Mouse (Mus musculus): Measurements from ENCODE around the gene Gm17622. TPM values are rescaled to one million over a fixed set of nuclear protein-coding genes. Genes with fewer than 3 reads are reported as not detected.

Gene Gm17622
- polyA plus RNA-seq, 1 experiment, result not detected

GRCm38 (mm10) chr13:96457566-96457965, 33.0 kb upstream of the Gm17622 start:
- H3K27me3 ChIP-seq (ENCODE audit: control insufficient read depth, insufficient read depth, low read length), result no peaks in the 10 kb centered on the region
- no peak for TF ChIP-seq CTCF (IDR thresholded peaks at IDR 0.05; ENCODE audit: borderline replicate concordance, control insufficient read depth, extremely low read depth, insufficient read depth, low read length, poor library complexity)
- no peak for TF ChIP-seq POLR2A (IDR thresholded peaks at IDR 0.05; ENCODE audit: control insufficient read depth, extremely low read depth, insufficient read depth, low read length, poor library complexity)
- no peak overlapping the region for H3K27ac ChIP-seq (ENCODE audit: control insufficient read depth, insufficient read depth, low read length)
- no peaks in the 10 kb centered on the region for H3K36me3 ChIP-seq (ENCODE audit: control insufficient read depth, insufficient read depth, low read length)
- H3K4me3 ChIP-seq (ENCODE audit: control insufficient read depth, insufficient read depth, low read length), result no peak overlapping the region
- H3K4me1 ChIP-seq (replicated peaks; ENCODE audit: control insufficient read depth, insufficient read depth, low read length), result no peaks in the 10 kb centered on the region
- 98% methylated on average over 5 of the region's 5 CpGs for WGBS
- DNase-seq, result no peak

- TF ChIP-seq CTCF (IDR thresholded peaks at IDR 0.05; ENCODE audit: borderline replicate concordance, control insufficient read depth, extremely low read depth, insufficient read depth, low read length, poor library complexity) (no peak), POLR2A (IDR thresholded peaks at IDR 0.05; ENCODE audit: control insufficient read depth, extremely low read depth, insufficient read depth, low read length, poor library complexity) (no peak)
- no peaks in the 10 kb centered on the region for H3K36me3 ChIP-seq (ENCODE audit: control insufficient read depth, insufficient read depth, low read length)
- H3K4me3 ChIP-seq (ENCODE audit: control insufficient read depth, insufficient read depth, low read length), result no peak overlapping the region
- no peak for DNase-seq
- no peaks in the 10 kb centered on the region for H3K4me1 ChIP-seq (replicated peaks; ENCODE audit: control insufficient read depth, insufficient read depth, low read length)
- H3K27me3 ChIP-seq (ENCODE audit: control insufficient read depth, insufficient read depth, low read length), result no peaks in the 10 kb centered on the region
- 95% methylated on average over 5 of the region's 5 CpGs for WGBS
- H3K27ac ChIP-seq (ENCODE audit: control insufficient read depth, insufficient read depth, low read length), result no peak overlapping the region
These were observed 32.5 kb upstream of the Gm17622 start for GRCm38 (mm10) chr13:96458018-96458417.

GRCm38 (mm10) chr13:96458606-96459005, 31.9 kb upstream of the Gm17622 start:
- no peak for TF ChIP-seq CTCF (IDR thresholded peaks at IDR 0.05; ENCODE audit: borderline replicate concordance, control insufficient read depth, extremely low read depth, insufficient read depth, low read length, poor library complexity)
- no peak for TF ChIP-seq POLR2A (IDR thresholded peaks at IDR 0.05; ENCODE audit: control insufficient read depth, extremely low read depth, insufficient read depth, low read length, poor library complexity)
- H3K27ac ChIP-seq (ENCODE audit: control insufficient read depth, insufficient read depth, low read length), result no peak overlapping the region
- whole genome bisulfite sequencing, result 92% methylated on average over 4 of the region's 4 CpGs
- no peaks in the 10 kb centered on the region for H3K27me3 ChIP-seq (ENCODE audit: control insufficient read depth, insufficient read depth, low read length)
- no peak for DNase-seq
- H3K4me3 ChIP-seq (ENCODE audit: control insufficient read depth, insufficient read depth, low read length), result no peak overlapping the region
- H3K36me3 ChIP-seq (ENCODE audit: control insufficient read depth, insufficient read depth, low read length), result no peaks in the 10 kb centered on the region
- no peaks in the 10 kb centered on the region for H3K4me1 ChIP-seq (replicated peaks; ENCODE audit: control insufficient read depth, insufficient read depth, low read length)

GRCm38 (mm10) chr13:96462644-96463043, 27.9 kb upstream of the Gm17622 start:
- no peak overlapping the region for H3K4me3 ChIP-seq (ENCODE audit: control insufficient read depth, insufficient read depth, low read length)
- H3K36me3 ChIP-seq (ENCODE audit: control insufficient read depth, insufficient read depth, low read length), result no peaks in the 10 kb centered on the region
- H3K27ac ChIP-seq (ENCODE audit: control insufficient read depth, insufficient read depth, low read length), result no peak overlapping the region
- DNase-seq, result no peak
- no peak for TF ChIP-seq POLR2A (IDR thresholded peaks at IDR 0.05; ENCODE audit: control insufficient read depth, extremely low read depth, insufficient read depth, low read length, poor library complexity)
- no peak for TF ChIP-seq CTCF (IDR thresholded peaks at IDR 0.05; ENCODE audit: borderline replicate concordance, control insufficient read depth, extremely low read depth, insufficient read depth, low read length, poor library complexity)
- H3K27me3 ChIP-seq (ENCODE audit: control insufficient read depth, insufficient read depth, low read length), result no peaks in the 10 kb centered on the region
- 97% methylated on average over 1 of the region's 1 CpGs for WGBS
- H3K4me1 ChIP-seq (replicated peaks; ENCODE audit: control insufficient read depth, insufficient read depth, low read length), result no peaks in the 10 kb centered on the region

GRCm38 (mm10) chr13:96465315-96465714, 25.2 kb upstream of the Gm17622 start:
- Histone ChIP-seq H3K4me1 (replicated peaks; ENCODE audit: control insufficient read depth, insufficient read depth, low read length) (no peaks in the 10 kb centered on the region), H3K36me3 (ENCODE audit: control insufficient read depth, insufficient read depth, low read length) (no peaks in the 10 kb centered on the region), H3K27me3 (ENCODE audit: control insufficient read depth, insufficient read depth, low read length) (no peaks in the 10 kb centered on the region), H3K27ac (ENCODE audit: control insufficient read depth, insufficient read depth, low read length) (no peak overlapping the region), H3K4me3 (ENCODE audit: control insufficient read depth, insufficient read depth, low read length) (no peak overlapping the region)
- no peak for DNase-seq
- 91% methylated on average over 5 of the region's 5 CpGs for WGBS
- TF ChIP-seq CTCF (IDR thresholded peaks at IDR 0.05; ENCODE audit: borderline replicate concordance, control insufficient read depth, extremely low read depth, insufficient read depth, low read length, poor library complexity), result no peak
- no peak for TF ChIP-seq POLR2A (IDR thresholded peaks at IDR 0.05; ENCODE audit: control insufficient read depth, extremely low read depth, insufficient read depth, low read length, poor library complexity)

GRCm38 (mm10) chr13:96468678-96469077, 21.9 kb upstream of the Gm17622 start:
- 93% methylated on average over 5 of the region's 5 CpGs for WGBS
- Histone ChIP-seq H3K36me3 (ENCODE audit: control insufficient read depth, insufficient read depth, low read length) (no peaks in the 10 kb centered on the region), H3K27ac (ENCODE audit: control insufficient read depth, insufficient read depth, low read length) (no peak overlapping the region), H3K4me3 (ENCODE audit: control insufficient read depth, insufficient read depth, low read length) (no peak overlapping the region), H3K4me1 (replicated peaks; ENCODE audit: control insufficient read depth, insufficient read depth, low read length) (no peaks in the 10 kb centered on the region), H3K27me3 (ENCODE audit: control insufficient read depth, insufficient read depth, low read length) (no peaks in the 10 kb centered on the region)
- no peak for DNase-seq
- TF ChIP-seq POLR2A (IDR thresholded peaks at IDR 0.05; ENCODE audit: control insufficient read depth, extremely low read depth, insufficient read depth, low read length, poor library complexity) (no peak), CTCF (IDR thresholded peaks at IDR 0.05; ENCODE audit: borderline replicate concordance, control insufficient read depth, extremely low read depth, insufficient read depth, low read length, poor library complexity) (no peak)

GRCm38 (mm10) chr13:96470556-96470955, 20.0 kb upstream of the Gm17622 start:
- DNase-seq, result no peak
- Histone ChIP-seq H3K4me3 (ENCODE audit: control insufficient read depth, insufficient read depth, low read length) (no peak overlapping the region), H3K4me1 (replicated peaks; ENCODE audit: control insufficient read depth, insufficient read depth, low read length) (no peaks in the 10 kb centered on the region), H3K27me3 (ENCODE audit: control insufficient read depth, insufficient read depth, low read length) (no peaks in the 10 kb centered on the region), H3K36me3 (ENCODE audit: control insufficient read depth, insufficient read depth, low read length) (no peaks in the 10 kb centered on the region), H3K27ac (ENCODE audit: control insufficient read depth, insufficient read depth, low read length) (no peak overlapping the region)
- no peak for TF ChIP-seq POLR2A (IDR thresholded peaks at IDR 0.05; ENCODE audit: control insufficient read depth, extremely low read depth, insufficient read depth, low read length, poor library complexity)
- TF ChIP-seq CTCF (IDR thresholded peaks at IDR 0.05; ENCODE audit: borderline replicate concordance, control insufficient read depth, extremely low read depth, insufficient read depth, low read length, poor library complexity), result no peak
- WGBS, result 89% methylated on average over 6 of the region's 6 CpGs

Data from thymus, adult 2 months (tissue).